Mouse (Mus musculus) brain, embryonic 14.5 days (tissue): ENCODE results near the gene Naa15.

Experiments used
- CTCF ChIP-seq: fragments of 200-500 bp; IDR thresholded peaks from 2 replicates; pipeline ENCODE4 v1.5.1; 2012; ENCODE audit warnings: inconsistent platforms, mild to moderate bottlenecking, moderate library complexity, borderline replicate concordance; ENCODE audit not compliant: insufficient read depth, insufficient read length; ENCODE audit errors: extremely low read depth
- POLR2A ChIP-seq: fragments of 200-500 bp; IDR thresholded peaks from 2 replicates; pipeline ENCODE4 v1.6.1; 2012; ENCODE audit warnings: mild to moderate bottlenecking, inconsistent platforms, borderline replicate concordance; ENCODE audit not compliant: poor library complexity, insufficient read depth, insufficient read length, severe bottlenecking; ENCODE audit errors: extremely low read depth

- TF ChIP-seq CTCF = no peak
- TF ChIP-seq POLR2A = no peak
Measured at GRCm38 (mm10) chr3:51391095-51391494, 23.9 kb upstream of the Naa15 start.
